Mouse (Mus musculus): ENCODE data around the gene Elp6.

The Elp6 gene

DNA sequence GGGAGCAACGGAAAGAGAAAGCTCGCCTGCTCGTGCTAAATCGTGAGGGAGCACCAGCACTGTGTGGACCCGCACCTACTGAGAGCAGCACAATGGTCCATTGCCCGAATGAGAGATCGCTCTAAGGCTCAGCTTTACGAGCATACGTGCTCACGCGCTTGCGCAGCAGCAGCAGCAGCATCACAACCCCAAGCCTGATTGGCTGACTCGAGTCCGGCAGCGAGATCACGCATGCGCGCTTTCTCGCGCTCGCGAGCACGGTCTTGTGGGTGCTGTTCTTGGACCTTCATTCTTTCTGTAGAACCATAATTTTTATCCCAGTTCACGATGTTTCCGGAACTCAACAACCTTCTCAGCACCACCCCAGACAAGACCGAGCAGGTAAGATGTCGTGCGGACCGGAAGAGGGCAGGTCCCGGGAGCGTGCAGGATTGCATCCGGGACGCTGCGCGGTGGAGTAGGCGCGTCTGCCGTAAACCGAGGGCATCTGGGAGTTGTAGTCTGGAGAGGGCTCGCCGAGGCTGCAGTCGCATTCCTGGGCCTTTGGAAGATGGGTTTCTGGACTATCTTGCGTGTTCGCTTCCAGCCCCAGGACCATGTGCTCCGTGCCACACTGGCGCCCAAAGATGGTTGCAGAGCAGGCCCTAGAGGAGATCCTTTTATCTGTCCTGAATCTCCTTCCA lies at the start of gene Elp6:
Elp6 (plus strand) TSS at position 205 of the 683 bp plus-strand sequence.
- peak; percentile 86 for DNase-seq (ENCODE audit: low read depth, low spot score)

DNA sequence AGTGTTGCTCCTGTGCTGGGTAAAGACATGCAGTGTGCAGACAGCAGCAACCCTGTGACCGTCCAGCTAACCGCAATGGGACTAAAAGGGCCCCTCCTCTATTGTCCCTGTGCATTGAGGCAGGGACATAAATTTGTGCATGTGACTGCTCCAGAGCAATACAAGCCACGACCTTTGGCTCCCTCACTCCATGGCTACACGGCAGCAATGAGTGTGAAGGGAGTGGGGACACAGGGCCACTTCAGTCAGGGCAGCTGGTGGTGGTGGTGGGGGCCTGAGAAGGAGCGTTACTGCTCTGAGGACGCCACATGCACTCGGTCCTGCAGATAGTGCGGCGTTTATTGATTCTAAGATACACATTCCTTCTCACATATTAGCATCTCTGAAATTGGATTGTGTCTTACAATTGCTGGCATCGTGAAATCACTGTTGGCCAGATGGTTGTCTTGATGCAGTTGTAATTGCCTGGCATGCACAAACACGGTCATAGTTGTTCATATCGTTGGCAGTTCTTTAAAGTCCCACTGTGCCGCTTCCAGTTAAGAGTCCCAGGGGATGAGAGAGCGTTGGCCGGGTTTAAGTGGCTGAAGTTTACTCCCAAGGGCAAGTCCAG lies 49.5 kb upstream of the Elp6 start:
- DNase-seq (ENCODE audit: low read depth, low spot score), result no peak

DNA sequence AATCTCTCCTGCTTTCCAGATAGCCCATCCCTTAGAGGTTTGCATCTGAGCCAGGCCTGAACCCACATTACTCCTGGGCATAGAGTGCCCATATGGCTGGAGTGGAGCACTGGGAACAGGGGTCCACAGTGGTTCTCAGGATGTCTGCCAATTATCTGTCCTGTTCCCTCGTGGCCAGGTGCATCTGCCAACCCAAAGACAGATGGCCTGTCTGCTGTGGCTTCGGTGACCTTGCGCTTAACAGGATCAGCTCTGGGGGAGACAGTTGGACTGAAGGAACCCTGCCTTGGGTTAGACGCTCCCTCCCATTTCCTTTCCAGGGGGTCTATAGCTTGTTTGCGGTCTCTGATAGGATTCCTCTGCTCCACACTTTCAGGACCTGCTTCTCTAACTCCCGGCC lies 46.3 kb upstream of the Elp6 start:
- DNase-seq (ENCODE audit: low read depth, low spot score), result no peak

DNA sequence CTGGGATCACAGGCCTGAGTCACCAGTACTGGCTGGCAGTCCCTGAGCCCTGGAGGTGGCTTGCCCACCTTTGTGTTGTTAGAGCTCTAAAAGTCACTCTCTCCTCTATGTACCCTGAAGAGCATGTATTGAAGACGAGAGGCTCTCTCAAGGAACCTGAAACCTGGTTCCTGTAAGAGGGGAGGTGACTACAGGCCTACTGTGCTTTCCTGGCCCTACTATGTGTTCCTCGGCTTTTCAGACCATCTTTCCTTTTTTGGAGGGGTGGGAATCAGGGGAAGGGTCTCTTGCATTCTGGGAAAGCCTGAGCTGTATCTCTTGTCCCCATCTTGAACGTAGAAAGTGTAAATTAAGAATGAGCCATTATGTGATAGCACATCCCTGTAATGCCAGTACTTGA lies 45.9 kb upstream of the Elp6 start:
- DNase-seq (ENCODE audit: low read depth, low spot score), result no peak

DNA sequence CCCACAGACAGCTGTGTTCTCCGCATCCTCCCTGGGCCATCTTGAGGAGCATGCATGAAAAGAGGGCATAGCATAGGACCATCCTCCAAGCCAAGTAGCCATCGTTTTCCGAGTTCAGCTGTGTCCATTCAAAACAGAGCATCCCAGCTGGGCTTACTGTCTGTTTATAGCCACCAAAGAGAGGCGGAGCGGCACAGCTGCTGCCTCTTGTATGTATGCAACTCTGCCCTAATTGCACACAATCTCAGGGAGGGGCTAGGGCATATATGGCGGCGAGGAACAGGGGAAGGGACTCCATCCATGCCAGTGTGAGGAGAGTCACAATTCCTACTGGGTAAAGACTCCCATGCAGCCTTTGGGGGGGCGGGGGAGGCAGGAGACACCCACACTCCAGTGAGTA lies 41.8 kb upstream of the Elp6 start:
- no peak for DNase-seq (ENCODE audit: low read depth, low spot score)

DNA sequence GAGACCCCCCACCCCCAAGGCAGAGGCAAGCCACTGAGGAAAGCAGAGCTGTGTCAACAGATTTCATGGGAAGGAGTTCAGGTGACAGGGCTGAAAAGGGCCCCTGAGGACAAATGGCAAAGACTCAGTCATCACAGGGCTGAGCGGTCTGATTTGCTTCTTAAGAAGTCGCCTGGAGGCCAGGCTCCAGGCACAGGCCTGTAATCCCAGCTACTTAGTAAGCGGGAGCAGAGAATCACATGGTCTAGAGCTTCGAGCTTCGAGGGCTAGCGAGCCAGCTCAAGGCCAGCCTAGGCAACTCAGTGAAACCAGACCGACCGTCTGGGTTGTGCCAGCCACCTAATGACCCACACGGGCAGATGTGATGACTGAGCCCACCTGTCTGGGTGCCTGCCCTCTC lies 40.0 kb upstream of the Elp6 start:
- DNase-seq (ENCODE audit: low read depth, low spot score), result no peak

DNA sequence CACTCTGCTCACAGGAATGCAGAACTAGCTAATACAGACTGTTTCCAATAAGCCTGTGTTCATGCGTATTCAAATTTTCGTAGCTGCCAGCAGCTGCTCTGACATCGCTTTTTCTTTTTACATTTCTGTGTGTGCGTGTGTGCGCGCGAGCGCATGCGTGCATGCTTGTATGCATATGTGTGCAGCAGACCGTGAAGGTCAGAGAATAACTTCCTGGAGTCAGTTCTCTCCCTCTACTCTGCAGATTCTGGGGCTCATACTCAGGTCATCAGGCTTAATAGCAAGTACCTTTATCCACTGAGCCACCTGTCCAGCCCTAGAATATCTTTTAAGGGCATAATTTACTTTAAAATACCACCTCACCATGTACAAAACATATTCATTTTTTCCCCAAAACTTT lies 36.6 kb upstream of the Elp6 start:
- no peak for DNase-seq (ENCODE audit: low read depth, low spot score)

DNA sequence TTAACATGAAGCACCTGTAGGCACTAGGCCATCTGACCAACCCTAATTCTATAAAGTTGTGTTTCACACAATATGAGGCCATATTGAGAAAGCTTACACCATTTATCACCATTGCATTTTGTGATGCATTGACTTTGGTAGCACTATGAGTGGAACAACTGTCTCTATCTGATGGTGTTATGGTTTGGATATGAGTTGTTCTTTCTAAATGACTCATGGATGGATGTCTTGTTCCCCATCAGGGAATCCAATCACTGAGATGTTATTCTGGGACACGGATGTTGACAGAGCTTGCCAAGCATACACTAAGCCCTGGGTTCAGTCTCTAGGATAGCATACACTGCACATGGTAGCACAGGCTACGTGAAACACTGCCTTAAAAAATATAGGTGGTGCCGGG lies 32.6 kb upstream of the Elp6 start:
- no peak for DNase-seq (ENCODE audit: low read depth, low spot score)

DNA sequence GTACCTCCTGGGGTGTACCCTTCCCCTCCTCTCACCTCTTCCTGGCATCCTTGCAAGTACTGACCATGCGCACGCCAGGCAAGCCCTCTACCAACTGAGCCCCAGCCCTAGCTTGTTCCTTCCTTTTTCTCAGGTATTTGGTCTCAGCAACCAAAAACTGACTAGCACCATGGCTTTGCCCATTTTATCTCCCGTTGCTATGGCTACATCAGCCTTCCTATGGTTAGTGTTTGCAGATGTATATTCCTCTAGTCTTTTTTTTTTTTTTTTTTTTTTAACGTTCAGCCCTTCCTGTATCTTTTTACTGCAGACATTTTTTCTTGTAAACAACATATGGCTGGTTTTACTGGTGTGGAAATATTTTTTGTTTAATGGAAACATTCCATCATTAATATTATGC lies 31.5 kb upstream of the Elp6 start:
- no peak for DNase-seq (ENCODE audit: low read depth, low spot score)

DNA sequence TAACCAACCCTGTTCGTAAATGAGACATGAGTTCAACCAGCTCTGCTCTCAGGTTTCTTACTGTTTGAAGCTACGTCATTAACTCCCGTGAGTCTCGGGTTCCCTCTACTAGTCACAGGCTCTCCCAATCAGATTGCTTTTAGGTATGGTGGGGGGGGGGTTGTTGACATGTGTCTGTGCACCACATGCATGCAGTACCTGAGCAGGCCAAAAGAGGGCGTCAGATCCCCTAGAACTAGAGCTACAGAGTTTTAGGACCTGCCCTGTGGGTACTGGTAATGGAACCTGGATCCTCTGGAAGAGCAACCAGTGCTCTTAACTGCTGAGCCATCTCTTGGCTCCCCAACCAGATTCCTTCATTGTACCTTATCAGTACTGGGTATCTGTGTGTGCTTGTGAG lies 29.1 kb upstream of the Elp6 start:
- DNase-seq (ENCODE audit: low read depth, low spot score), result no peak

DNA sequence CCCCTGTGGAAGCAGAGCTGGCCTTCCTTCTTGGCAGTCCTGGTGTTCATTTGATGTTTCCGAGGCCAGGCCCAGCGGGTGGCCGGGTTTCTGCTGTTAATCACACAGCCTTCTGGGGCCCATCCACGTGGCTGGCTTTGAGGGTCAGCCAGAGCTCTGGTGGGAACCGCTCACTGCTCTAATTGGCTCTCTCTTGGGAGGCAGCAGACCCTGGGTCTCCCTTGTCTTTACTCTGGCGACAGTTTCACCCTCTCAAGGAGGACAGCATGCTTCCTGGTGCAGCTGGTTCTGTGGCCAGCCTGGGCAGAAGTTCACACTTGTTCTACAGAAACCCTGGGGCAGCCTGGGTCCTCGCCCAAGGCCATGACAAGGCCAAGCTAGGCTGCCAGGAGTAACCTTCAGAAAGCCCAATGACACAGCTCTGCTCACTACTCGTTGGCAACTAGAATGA lies 27.5 kb upstream of the Elp6 start:
- DNase-seq (ENCODE audit: low read depth, low spot score), result no peak

DNA sequence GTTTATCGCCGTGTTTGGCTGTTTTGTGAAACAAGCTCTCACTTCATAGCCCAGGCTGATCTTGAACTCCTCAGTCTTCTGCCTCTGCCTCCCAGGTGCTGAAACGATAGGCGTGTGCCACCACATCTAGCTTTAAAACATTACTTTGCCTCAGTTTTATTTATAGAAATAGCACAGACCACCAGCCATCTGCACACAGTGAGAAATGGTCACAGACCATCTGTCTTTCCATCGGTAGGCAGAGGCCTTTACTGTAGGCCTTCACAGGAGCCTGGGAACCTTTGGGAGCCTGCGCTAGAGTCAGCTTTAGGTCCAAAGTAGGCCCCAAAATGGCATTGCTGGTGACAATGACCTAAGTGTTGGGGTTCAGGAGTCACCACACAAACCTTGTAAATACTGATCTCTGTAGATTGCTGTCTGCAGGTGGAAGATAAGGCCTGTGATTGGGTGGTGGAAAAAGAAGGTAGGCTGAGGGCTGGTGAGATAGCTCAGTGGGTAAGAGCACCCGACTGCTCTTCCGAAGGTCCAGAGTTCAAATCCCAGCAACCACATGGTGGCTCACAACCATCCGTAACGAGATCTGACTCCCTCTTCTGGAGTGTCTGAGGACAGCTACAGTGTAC lies 20.8 kb upstream of the Elp6 start:
- no peak for DNase-seq (ENCODE audit: low read depth, low spot score)

DNA sequence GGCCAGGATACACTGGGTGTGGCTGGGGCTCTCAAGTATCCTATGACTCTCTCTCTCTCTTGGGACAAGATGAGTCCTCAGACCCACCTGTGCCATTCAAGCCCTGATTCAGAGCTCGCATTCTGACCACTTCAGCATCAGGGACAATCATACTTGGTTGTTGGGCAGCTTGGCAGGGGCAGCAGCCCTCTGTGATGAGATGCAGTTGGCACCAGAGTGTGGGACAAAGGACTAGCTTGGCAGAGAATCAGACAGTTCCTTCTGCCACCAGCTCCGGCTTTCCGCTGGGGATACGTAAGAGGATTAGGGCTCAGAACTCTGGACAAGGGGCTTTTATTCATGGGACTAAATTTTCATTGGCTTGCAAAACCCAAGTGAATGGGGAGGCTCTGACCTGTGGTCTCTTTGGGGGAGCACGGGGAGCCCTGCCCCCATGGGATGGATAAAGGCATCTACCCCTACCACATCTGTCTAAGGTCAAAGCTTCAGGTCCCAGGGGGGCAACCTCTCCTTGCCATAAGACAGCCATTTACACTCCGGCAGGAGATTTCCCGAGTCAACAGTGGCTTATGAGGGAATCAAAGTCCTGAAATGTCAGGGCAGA lies 17.6 kb upstream of the Elp6 start:
- DNase-seq (ENCODE audit: low read depth, low spot score), result no peak

DNA sequence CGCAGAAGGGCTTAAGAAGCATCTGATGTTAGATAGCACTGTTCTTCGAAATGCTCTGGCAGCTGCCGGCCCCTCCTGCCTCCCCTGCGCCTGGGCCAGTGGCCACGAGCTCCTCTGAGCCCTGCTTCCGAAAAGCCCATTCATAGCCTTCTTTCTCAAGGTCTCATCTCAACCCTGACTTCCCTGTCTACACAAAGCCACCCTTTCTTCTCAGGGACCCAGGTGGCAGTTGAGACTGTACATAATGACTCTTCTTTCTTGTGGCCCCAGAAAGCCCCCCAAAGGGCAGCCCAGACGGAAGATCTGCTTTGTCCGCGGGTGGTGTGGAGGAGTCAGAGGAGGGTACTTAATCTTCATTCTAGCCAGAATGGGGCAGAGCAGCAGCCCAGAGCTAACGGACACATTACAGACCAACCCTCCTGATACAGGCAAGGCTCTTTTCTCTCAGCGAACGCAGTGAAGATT lies 11.7 kb upstream of the Elp6 start:
- DNase-seq (ENCODE audit: low read depth, low spot score), result no peak

DNA sequence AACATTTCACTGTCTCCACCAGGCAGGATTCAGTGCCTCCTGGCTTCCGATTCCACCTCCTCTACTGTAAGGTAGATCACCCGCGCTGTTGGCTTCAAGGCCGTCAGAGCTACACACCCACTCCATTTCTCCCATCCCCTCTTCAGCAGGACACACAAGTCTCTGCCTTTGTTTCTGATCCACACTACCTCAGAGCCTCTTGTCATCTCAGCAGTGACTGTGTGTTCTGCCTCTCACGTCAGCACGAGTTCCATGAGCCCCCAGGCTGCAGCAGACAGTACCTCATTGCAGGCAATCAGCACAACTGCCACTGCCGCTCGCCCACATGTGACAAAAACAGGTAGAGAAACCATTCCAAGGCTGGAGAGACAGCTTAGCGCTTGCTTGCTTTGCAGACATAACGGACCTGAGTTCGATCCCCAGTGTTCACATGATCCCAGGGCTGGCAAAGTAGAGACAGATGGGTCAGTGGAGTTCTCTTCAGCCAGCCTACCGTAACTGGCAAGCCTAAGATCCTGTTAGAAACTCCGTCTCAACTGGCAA lies 11.0 kb upstream of the Elp6 start:
- no peak for DNase-seq (ENCODE audit: low read depth, low spot score)

DNA sequence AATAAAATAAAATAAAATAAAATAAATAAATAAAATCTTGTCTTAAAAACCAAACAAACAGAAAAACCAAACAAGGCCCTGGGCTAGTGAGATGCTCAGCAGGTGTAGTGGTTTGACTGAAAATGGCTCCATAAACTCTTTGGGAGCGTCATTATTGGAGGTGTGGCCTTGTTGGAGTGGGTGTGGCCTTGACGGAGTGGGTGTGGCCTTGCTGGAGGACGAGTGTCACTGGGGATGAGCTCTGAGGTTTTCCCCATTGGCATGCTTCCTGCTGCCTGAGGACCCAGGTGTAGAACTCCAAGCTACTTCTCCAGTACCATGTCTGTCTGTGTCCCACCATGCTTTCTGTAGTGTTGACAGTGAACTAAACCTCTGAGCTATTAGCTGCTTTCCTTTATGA lies 10.2 kb upstream of the Elp6 start:
- DNase-seq (ENCODE audit: low read depth, low spot score), result no peak

DNA sequence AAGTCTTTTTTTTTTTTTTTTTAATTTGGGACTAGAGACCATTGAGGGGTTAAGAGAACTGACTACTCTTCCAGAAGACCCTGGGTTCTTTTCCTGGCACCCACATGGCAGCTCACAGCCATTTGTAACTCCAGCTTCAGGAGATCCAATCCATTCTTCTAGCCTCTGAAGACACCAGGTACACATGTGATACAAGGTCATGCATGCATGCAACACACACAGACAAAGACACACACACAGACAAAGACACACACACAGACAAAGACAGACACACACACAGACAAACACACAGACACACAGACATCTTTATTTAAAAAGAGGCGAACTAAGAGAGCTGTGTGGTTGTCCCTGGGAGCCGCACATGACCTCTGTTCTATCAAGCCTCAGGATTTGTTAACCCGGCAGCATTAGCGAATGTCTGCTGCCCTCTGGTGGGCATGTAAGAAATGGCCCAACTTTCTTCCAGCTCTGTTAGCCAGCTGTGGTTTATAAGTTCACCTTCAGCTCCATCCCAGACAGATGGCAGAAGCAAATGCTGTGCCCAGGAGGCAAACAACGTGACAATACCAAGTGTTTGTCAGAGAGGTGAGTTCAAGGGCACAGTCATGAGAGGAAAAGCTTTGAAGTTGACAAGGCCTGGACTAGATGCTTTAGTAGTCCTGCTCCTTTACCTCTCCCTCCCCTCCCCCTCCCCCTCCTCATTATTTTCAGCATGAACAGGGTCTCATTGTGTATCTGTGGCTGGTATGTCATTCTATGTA lies 7.9 kb upstream of the Elp6 start:
- peak; percentile 85 for DNase-seq (ENCODE audit: low read depth, low spot score)

DNA sequence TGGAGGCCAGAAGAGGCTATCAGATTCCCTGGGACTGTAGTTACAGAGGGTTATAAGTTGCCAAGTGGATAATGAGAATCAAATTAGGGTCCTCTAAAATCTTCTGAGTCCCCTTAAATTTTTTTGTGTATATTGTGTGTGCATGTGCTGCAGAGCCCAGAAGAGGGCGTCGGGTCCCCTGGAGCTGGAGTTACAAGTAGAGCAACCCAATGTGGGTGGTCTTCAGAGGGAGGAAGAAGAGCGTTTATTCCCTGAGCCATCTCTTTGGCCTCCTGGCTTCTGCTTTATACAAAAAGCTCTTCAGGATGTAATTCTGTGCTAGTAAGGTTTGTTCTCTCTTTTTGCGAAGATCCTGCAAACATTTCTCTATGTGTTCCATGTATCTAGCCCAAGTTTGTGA lies 457 bp upstream of the Elp6 start:
- no peak for DNase-seq (ENCODE audit: low read depth, low spot score)

DNA sequence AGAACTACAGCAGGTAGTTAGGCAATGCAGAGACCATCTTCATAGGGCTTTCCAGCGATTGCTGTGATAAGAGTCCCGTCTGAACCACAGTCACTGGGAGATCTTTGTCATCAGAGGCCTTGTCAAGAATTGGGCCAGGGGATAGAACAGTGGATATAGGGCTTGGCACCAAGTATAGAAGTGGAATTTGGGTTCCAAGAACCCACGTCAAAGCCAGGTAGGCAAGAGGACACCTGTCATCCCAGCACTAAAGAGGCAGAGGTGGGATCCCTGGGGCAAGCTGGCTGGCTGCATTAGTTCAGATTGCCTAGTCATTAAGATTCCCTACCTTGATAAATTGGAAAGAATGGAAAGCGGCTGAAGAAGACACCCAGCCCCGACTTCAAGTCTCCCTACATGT lies 1.4 kb downstream of the Elp6 start:
- DNase-seq (ENCODE audit: low read depth, low spot score), result no peak

DNA sequence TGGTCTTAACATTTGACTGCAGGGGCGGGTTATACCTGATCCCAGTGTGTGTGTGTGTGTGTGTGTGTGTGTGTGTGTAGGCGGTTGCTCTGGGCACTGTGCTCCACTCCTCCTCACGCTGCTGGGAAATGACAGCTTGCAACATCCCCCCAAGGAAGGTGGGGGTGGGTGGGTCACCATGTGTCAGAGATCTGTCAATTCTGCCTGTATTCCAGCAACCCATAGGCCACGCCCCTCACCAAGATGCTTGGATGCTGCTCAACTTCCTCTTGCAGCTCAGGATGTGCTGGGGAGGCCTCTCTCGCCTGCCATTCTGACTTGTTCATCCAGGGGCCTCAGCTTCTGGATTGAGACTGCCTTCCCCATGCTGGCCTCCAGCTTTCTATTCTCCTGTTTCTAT lies 9.7 kb downstream of the Elp6 start:
- DNase-seq (ENCODE audit: low read depth, low spot score), result no peak

DNA sequence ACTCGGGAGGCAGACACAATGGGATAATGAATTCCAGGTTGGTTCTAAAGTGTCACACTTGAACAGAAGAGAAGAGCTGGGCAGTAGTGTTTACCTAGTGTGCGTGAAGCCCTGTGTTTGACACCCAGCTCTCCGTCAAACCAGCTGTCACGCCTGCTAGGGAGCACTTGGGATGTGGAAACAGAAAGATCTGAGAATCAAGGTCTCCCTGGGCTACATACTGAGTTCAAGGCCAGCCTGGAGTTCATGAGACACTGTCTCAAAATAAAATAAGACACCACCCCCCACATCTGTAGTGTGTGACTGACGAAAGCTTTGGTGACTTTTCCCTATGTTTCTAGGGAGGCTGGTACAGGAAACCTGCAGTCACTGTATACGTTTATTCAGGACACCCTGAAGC lies 10.4 kb downstream of the Elp6 start:
- DNase-seq (ENCODE audit: low read depth, low spot score), result no peak

DNA sequence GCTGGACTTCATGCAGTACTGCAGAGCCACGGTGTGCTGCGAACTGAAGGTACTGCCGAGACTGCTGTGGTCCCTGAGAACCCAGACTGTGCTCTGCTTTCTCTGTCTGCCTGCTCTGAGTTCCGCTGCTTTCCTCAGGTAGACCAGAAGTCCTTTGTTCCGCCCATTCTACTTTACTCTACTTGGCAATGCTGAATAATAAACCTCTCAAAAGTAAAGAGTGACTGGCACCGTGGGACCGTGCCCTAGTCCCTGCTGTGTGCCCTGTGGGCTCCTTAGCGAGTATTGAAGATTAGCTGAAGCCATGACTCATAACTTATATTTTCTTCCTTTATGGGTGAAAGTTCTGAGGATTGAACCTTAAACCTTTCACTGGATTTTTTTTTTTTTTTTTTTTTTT lies 10.9 kb downstream of the Elp6 start:
- DNase-seq (ENCODE audit: low read depth, low spot score), result no peak

All from retina, postnatal 7 days (tissue).